Mouse (Mus musculus): ENCODE measurements around the gene Thbs3.

The Thbs3 gene

DNA sequence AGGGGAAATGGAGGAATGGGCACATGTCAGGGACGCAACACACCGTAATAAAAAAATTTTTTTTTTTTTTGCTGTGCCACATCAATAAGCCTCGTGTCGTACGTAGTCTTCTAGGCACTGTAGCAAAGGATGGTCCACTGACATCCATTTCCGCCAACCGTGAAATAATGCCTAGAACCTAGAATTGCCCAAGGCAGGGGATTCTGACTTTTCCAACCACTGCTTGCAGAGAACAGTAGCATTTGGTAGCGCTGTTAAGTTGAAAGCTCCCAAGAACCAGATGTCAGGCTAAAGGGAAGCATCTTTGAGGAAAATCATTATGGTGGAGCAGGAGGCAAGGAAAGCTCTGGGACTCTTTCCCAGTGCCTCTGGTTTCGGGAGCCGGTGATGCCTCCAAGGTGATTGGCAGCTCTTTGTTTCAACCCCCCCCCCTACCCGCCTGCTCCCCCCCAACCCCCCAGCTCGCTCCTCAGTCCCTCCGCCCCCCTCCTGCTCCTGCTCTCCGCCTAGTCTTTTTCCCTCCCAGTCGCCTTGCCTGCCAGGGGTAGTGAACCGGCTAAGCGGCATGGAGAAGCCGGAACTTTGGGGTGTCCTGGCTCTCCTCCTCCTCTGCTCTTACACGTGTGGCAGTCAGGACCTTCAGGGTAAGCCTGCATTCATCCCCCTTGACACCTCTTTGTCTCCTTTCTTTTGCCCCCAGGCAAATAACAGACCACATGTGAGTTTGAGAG lies at the start of gene Thbs3:
Gene Thbs3, plus strand, starts transcription at position 500 of the 731 bp plus-strand sequence.
- no peak for DNase-seq (ENCODE audit: low spot score)

DNA sequence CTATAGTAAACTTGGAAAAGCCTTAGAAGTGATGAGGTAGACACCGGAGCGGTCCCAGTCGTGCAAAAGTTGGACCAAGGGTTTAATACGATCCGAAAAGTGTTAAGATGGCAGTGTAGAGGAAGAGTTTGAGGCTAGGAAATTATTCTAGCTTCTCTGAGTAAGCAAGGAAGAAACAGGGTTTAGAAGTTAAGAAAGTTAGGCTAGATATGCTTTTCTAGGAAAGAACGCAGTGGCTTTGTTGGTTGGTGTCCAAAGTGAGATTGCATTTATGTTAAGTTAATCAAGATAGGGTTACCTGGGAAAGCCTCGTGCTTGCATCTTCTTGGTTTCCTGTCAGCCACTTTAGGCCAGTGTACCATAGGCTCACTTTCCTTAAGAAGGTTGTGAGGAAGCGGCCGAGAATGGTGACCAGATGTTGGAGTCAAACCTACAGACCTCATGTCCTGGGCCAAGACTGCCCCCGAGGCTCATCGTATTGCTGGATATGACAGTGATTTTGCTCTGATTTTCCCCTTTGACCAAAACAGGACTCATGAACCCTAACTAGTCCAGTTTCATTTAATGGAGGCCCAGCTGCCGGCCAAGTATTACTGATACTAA lies 49.6 kb upstream of the Thbs3 start:
- no peak for DNase-seq (ENCODE audit: low spot score)

DNA sequence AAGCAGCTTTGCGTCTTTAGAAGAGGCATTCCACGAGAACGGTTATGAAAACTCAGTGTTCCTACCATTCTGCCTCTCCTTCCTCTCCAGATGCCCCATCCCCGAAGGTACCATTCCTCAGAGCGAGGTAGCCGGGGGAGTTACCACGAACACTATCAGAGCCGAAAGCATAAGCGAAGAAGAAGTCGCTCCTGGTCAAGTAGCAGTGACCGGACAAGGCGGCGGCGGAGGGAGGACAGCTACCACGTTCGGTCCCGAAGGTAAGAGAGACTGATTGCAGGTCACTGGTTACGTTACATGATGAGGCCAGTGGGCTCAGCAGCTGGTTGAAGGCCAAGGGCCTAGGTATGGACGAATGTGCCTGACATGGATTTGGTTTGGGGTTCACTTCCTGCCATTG lies 48.0 kb upstream of the Thbs3 start:
- DNase-seq (ENCODE audit: low spot score) = no peak

DNA sequence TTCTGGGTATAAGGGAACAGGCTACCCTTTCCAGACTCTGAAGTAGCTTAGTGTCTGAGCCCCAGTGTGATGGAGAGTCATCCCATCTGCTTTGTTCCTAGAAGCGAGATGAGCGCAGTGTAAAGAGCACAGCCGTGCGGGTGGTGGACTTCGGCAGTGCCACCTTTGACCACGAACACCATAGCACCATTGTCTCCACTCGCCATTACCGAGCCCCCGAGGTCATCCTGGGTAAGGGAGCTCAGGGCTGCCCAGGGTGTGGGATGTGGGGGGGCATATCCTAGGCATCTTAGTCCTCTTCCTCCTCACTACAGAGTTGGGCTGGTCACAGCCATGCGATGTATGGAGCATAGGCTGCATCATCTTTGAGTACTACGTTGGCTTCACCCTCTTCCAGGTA lies 40.1 kb upstream of the Thbs3 start:
- no peak for DNase-seq (ENCODE audit: low spot score)

DNA sequence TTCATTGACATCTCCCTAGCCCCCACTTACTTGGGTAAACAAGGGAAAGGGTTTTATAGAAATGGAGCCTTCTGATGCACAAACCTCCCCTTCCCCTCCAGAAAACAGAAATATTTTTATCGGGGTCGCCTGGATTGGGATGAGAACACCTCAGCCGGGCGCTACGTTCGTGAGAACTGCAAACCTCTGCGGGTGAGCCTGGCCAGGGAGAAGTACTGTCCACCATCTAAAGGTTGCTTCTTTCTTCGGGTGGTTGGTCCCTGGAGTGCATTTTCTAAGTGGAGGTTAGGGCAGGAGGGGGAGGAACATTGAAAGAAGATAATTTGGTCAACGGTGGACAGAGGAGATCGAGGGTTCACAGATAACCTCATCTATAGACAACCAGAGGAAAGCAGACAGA lies 39.4 kb upstream of the Thbs3 start:
- no peak for DNase-seq (ENCODE audit: low spot score)

DNA sequence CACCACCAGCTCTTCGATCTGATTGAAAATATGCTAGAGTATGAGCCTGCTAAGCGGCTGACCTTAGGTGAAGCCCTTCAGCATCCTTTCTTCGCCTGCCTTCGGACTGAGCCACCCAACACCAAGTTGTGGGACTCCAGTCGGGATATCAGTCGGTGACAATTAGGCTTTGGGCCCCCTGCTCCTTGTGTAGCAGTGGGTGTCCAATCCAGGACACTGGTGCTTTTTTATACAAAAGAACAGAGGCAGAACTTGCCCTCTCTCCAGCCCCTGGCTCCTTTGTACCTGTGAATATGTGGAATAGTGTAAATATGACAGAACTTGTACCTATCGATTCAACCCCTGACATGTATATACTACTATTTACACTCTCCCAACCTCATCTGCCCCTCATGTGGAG lies 38.6 kb upstream of the Thbs3 start:
- DNase-seq (ENCODE audit: low spot score) = no peak

DNA sequence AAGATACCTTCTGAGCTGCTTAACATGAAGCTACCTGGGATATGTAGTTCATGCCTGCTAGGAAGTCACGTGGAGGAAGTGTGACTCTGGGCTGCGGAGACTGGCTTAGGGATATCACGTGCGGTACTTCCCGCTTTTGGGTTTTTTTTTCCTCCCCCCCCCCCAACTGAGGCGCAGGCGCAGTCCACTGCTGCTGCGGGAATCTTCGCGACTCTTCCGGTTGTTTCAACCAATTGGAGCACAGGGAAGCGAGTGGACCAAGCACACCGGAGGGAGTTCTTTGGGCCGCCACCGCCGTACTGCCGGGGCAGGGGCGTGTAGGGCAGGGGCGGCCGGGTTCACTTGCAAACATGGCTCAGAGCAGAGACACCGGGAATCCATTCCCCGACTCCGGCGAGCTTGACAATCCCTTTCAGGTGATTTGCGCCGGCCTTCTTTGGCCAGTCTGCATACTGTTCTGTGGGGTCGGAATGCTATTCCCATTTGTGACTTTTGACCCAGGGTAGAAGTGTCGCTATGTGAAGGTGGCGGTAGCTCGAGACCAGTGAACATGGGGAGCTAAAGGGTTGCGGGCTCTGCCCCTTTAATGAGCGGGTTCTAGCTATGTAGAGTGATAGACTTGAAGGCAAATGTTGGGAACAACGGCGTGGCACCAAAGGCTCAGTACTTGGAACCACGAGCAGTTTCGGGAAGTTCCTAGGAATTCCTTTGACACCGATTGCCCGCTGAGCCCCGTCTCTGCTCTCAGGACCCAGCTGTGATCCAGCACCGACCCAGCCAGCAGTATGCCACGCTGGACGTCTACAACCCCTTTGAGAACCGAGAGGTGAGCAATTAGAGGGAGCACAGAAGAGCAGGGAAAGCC lies 37.5 kb upstream of the Thbs3 start, which contains the start of gene Scamp3:
Gene Scamp3, plus strand, starts transcription at position 232 of the 865 bp plus-strand sequence.
- DNase-seq (ENCODE audit: low spot score) = peak; percentile 64

DNA sequence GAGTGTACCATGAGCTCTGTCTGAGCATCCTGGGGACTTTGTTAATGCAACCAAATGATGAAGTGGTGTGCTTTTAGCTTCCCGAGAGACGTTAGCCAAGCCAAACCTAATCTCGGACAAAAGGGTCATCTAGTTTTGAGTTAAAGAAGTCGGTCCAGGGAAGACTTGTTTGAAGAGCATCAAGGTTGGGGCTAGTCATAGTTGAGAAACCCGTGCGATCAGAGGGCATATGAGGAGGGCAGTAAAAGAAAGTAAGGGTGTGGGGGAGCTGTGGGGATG lies 36.9 kb upstream of the Thbs3 start:
- no peak for DNase-seq (ENCODE audit: low spot score)

DNA sequence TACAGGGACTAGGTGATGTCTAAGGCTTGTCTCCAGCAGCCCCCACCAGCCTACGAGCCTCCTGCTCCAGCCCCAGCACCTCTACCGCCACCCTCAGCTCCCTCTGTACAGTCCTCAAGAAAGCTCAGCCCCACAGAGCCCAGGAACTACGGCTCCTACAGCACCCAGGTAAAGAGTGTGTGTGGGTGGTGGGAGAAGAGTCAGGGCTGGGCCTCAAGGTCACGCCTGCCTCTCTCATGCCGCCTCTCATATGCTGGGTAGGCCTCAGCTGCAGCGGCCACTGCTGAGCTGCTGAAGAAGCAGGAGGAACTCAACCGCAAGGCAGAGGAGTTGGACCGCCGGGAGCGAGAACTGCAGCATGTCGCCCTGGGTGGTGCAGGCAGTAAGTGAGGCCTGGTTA lies 35.9 kb upstream of the Thbs3 start:
- no peak for DNase-seq (ENCODE audit: low spot score)

DNA sequence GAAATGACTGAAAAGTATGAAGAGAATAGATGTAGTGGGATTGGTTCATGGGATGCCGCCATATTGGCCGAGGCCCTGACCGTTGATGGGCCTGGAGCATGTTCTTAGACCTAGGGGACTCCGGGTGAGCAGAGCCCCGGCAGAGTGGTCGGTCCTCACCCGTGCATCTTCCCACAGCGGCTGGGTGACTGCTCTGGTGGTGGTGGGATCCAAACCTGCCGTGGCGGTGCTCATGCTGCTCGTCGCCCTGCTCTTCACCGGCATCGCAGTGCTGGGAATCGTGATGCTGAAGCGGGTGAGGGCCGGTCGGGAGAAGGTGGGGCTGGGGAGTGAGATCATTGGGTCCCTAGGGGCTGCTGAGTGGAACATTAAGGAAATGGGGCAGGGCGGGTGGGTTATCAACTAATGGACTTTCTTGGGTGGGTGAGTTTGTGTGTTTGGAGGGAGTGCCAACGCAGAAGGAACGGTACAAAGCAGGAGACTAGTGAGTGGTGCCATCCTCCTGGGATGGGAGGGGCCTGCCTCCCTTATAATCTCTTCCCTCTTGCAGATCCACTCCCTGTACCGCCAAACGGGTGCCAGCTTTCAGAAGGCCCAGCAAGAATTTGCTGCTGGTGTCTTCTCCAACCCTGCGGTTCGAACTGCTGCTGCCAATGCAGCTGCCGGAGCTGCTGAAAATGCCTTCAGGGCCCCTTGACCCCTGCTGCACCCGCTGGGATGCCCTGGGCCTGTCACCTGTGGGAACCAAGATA lies 33.1 kb upstream of the Thbs3 start:
- DNase-seq (ENCODE audit: low spot score) = no peak

DNA sequence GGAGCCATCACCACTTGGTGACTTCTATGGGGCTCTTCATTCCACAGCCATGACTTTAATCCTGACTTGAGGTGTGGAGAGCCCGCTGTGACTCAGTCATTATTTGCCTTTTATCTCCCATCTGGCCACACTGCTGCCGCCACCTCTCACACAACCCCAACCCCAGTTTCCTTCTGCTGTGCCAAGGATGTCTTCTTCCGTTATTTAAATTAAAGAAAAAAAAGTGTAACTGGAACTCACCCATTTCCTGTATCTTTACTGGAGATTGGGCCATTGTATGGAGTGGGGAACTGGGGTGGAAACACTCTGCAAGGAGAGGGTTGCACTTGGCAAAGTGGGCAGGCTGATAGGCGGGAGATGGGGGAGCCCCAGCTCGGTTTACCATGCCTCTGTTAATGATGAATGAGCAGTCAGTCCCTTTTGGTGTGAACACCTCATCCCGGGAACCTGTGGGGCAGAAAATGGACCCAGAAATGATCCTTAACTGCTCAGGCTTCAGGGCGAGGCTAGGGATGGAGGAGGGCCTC lies 32.4 kb upstream of the Thbs3 start:
- no peak for DNase-seq (ENCODE audit: low spot score)

DNA sequence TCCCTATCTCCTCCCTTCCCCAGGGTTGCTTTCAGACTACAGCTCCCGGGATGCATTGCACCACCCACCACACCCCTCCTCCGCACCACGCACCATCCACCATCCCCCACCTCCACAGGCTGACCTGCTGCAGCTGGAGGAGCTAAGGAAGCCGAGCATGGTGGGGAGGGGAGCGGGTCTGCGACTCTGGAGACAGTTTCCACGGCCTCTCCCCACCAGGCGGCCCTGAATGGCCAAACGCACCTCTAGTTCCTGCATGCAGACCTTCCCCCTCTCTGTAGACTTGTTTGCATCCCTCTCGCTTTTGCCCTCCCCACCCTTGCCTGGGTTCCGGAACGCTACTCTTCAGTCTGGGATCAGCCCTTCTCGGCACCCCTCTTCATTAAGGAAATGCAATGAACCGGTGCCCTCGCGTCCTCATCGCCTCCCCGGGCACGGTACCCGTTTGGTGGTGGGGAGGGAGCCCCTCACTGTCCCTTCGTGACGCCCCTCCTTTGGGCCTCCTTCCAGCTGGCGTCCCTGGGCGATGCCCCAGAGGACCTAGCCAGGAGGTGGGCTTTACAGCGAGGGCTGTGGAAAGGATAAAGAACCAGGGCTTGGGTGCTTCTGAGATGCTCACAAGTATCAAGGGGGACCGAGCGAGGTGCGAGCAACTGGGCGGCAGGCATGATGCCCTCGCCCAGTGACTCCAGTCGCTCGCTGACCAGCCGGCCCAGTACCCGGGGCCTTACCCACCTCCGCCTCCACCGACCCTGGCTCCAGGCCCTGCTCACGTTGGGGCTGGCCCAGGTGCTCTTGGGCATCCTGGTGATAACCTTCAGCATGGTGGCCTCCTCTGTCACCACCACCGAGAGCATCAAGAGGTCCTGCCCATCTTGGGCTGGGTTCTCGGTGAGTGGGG lies 31.7 kb upstream of the Thbs3 start, which contains the start of gene Fam189b:
Gene Fam189b, plus strand, starts transcription at position 86 of the 901 bp plus-strand sequence.
- no peak for DNase-seq (ENCODE audit: low spot score)

DNA sequence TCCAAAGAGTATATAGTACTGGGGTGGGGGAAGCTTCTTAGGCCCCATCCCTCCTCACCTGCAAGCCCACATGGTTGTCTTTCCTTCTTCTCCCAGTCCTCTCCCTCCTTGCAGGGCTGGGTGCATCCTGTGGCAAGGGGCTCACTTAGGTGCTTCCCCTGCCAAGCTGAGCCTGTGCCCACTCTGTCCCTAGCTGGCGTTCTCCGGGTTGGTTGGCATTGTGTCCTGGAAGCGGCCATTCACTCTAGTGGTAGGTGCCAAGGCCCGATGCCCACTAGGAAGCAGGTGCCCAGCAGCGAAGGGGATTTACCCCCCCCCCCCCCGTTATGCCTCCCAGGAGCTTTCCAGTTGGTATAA lies 31.0 kb upstream of the Thbs3 start:
- DNase-seq (ENCODE audit: low spot score) = no peak

DNA sequence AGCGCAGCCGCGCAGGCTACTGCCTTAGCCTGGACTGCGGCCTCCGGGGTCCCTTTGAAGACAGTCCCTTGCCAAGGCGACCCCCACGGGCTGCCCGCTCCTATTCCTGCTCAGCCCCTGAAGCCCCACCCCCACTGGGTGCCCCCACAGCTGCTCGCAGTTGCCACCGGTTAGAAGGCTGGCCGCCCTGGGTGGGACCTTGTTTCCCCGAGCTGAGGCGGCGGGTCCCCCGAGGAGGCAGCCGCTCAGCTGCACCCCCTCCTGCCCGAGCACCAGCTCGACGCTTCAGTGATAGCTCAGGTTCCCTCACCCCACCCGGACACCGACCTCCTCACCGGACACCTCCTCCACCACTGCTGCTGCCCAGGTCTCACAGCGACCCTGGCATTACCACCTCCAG lies 27.8 kb upstream of the Thbs3 start:
- no peak for DNase-seq (ENCODE audit: low spot score)

DNA sequence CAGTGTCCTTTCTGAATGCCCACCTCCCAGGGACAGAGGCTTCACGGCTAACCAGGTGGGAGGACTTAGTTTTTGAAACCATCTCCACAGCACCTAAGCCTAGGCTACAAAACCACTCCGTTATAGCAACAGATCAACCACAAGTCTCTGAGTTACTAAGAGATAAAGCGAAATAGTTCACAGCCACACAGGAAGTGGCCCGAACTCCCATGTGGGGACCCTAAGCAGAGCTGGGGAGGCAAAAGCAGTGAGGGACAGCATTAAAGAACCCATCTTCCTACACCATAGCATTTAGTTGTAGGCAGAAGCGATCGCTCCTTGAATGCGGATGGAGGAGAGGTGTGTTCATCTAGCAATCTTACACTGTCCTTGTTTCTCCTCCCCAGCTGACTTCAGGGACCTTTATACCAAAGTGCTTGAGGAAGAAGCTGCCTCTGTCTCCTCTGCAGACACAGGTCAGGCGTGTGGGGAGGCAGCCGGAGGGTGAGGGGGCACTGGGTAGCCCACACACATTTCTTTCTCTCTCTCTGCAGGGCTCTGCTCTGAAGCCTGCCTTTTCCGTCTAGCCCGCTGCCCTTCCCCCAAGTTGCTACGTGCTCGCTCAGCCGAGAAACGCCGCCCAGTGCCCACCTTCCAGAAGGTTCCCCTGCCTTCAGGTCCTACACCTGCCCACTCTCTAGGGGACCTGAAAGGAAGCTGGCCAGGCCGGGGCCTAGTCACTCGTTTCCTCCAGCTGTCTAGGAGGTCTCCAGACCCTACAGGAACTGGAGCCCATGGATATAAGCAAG lies 27.1 kb upstream of the Thbs3 start:
- DNase-seq (ENCODE audit: low spot score) = no peak

DNA sequence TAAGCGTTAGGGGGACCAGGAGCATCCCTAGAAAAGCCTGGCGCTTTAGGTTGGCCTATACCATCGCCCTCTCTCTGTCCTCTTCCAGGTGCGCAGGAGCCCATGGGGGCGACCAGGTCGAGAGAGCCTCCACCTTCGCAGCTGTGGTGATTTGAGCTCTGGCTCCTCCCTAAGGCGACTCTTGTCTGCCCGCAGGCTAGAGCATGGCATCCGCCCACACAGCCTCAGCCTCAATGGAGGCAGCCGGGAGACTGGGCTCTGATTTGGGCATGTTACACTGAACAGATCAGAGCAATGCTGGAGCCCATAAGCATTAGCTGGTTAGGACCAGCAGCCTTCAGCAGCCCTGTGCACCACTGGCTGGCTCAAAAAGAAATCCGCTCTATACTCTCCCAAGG lies 26.5 kb upstream of the Thbs3 start:
- no peak for DNase-seq (ENCODE audit: low spot score)

DNA sequence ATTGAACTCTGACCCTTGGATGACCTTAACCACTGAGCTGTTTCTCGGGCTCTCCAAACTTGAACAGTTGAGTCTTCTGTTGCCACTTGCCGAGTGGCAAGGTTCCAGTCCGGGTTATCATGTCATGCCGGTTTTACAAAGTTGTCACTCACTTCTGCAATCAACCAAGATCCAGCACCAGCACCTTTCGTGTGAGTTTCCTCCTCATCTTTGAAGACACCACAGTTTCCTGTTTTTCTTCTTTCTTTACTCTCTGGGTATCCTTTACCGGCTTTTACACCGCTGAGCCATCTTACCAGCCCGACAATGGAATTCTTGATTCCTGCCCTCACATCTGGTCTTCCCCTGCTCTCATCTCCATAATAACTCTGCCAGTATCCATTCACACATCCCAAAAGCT lies 24.5 kb upstream of the Thbs3 start:
- no peak for DNase-seq (ENCODE audit: low spot score)

DNA sequence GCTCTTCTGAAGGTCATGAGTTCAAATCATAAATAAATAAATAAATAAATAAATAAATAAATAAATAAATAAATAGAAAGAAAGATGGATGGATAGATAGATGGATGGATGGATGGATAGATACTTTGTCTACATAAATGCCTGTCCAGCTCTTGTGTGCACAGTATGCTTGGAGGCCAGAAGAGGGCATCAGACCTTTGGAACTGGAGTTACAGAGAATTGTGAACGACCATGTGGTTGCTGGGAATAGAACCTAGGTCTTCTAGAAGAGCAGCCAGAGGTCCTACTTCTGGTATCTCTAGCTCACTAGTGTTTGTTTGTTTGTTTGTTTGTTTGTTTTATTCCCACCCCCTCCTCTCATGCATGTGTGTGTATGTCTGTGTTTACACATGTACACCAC lies 21.6 kb upstream of the Thbs3 start:
- DNase-seq (ENCODE audit: low spot score) = no peak

DNA sequence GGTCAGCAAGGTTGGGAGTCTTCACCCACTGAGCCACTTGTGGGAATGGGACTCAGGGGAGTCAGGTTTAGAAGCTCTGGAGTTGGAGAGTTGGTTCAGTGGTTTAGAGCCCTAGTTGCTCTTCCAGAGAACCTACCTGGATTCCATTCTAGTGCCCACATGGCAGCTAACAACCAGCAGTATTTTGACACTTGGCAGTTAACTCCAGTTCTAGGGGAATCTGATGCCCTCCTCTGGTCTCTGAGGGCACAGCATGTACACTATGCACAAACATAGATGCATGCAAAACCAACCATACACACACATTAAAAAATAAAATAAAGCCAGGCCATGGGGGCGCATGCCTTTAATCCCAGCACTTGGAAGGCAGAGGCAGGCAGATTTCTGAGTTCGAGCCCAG lies 21.1 kb upstream of the Thbs3 start:
- no peak for DNase-seq (ENCODE audit: low spot score)

Data from spleen, adult 12 weeks (tissue).